Mouse (Mus musculus): ENCODE data around the gene Fosb. TPM values are rescaled to one million over a fixed set of nuclear protein-coding genes. Genes with fewer than 3 reads are reported as not detected.
A peak's percentile ranks its signal among the peaks of the same experiment; 100 is the strongest.

The Fosb gene
- 1.0 and 1.3 TPM in 2 replicates for total RNA-seq (2021)
- long read RNA-seq: 0 reads

- peak; percentile 94 for DNase-seq
These were observed at the start of gene Fosb for GRCm38 (mm10) chr7:19309884-19310641. Fosb (minus strand) TSS chr7:19310051.

- peak; percentile 87 for DNase-seq
These were observed 49.5 kb upstream of the Fosb start, which contains the start of the genes Cd3eap and Ppp1r13l for GRCm38 (mm10) chr7:19359299-19359891. Cd3eap (minus strand) TSS chr7:19359483. Ppp1r13l (plus strand) TSS chr7:19359749.

GRCm38 (mm10) chr7:19358634-19359033, 48.8 kb upstream of the Fosb start:
- no peak for DNase-seq

GRCm38 (mm10) chr7:19357381-19358375, 47.8 kb upstream of the Fosb start:
- DNase-seq: no peak

GRCm38 (mm10) chr7:19356311-19356710, 46.5 kb upstream of the Fosb start:
- DNase-seq: no peak

- no peak for DNase-seq
These were observed 45.1 kb upstream of the Fosb start for GRCm38 (mm10) chr7:19354991-19355390.

- DNase-seq: no peak
These were observed 40.4 kb upstream of the Fosb start for GRCm38 (mm10) chr7:19350221-19350620.

- no peak for DNase-seq
These were observed 39.5 kb upstream of the Fosb start for GRCm38 (mm10) chr7:19349188-19349915.

GRCm38 (mm10) chr7:19344938-19345471, 35.2 kb upstream of the Fosb start:
- DNase-seq: peak; percentile 92

- DNase-seq: no peak
These were observed 34.5 kb upstream of the Fosb start, which contains the start of gene Ercc1 for GRCm38 (mm10) chr7:19344237-19344847. Ercc1 (plus strand) TSS chr7:19344778.

GRCm38 (mm10) chr7:19343210-19343808, 33.5 kb upstream of the Fosb start:
- DNase-seq: peak; percentile 75

- DNase-seq: peak; percentile 83
These were observed 32.7 kb upstream of the Fosb start for GRCm38 (mm10) chr7:19342481-19343027.

GRCm38 (mm10) chr7:19341761-19342409, 32.0 kb upstream of the Fosb start:
- no peak for DNase-seq

GRCm38 (mm10) chr7:19341250-19341649, 31.4 kb upstream of the Fosb start:
- no peak for DNase-seq

GRCm38 (mm10) chr7:19338596-19338995, 28.7 kb upstream of the Fosb start:
- DNase-seq: no peak

- no peak for DNase-seq
These were observed 28.2 kb upstream of the Fosb start for GRCm38 (mm10) chr7:19338060-19338459.

GRCm38 (mm10) chr7:19337122-19337521, 27.3 kb upstream of the Fosb start:
- no peak for DNase-seq

GRCm38 (mm10) chr7:19335583-19335982, 25.7 kb upstream of the Fosb start:
- no peak for DNase-seq

- DNase-seq: peak; percentile 86
These were observed 23.0 kb upstream of the Fosb start for GRCm38 (mm10) chr7:19332709-19333352.
